Mouse (Mus musculus): ENCODE results near the gene Samd9l. TPM values are rescaled to one million over a fixed set of nuclear protein-coding genes. Genes with fewer than 3 reads are reported as not detected.
"Not testable (repeated sequence)": the region's sequence is repeated elsewhere in the genome, so short reads cannot be mapped to it uniquely, and the experiment has no call there.

The Samd9l gene
- polyA plus RNA-seq (2015; fragmentation: Nextera tagmentation; extraction: Ambion mirVana) = 3.6 and 4.0 TPM in 2 replicates

- H3K9ac ChIP-seq (ENCODE audit: low read depth, low read length) = not testable (repeated sequence)
Measured at GRCm38 (mm10) chr6:3399340-3400068, at the start of gene Samd9l. TSS of gene Samd9l (minus strand) at chr6:3399572.

GRCm38 (mm10) chr6:3447404-3447803 lies 48.0 kb upstream of the Samd9l start:
- no peak overlapping the region for H3K4me2 ChIP-seq (ENCODE audit: low read depth, low read length)
- H3K9ac ChIP-seq (ENCODE audit: low read depth, low read length) = no peak overlapping the region
- H3K27ac ChIP-seq (ENCODE audit: low read length) = no peak overlapping the region
- H3K4me3 ChIP-seq (ENCODE audit: low read depth, low read length) = no peak overlapping the region
- H3K9me3 ChIP-seq (replicated peaks; ENCODE audit: control insufficient read depth, low read length) = no peaks in the 10 kb centered on the region
- peak; percentile 67 for ATAC-seq (ENCODE audit: low read depth)
- H3K36me3 ChIP-seq (ENCODE audit: control insufficient read depth, insufficient read depth) = no peaks in the 10 kb centered on the region
- H3K4me1 ChIP-seq (ENCODE audit: control insufficient read depth, low read depth, low read length) = no peaks in the 10 kb centered on the region
- 4% methylated on average over 5 of the region's 5 CpGs for WGBS (ENCODE audit: insufficient replicate concordance)
- no peaks in the 10 kb centered on the region for H3K27me3 ChIP-seq (ENCODE audit: control insufficient read depth, insufficient read depth, low read depth, low read length)

More at GRCm38 (mm10) chr6:3399340-3400068, at the start of gene Samd9l:
- Histone ChIP-seq H3K4me3 (ENCODE audit: low read depth, low read length) (peak within 1 kb of the TSS; percentile 36), H3K4me2 (ENCODE audit: low read depth, low read length) (peak within 1 kb of the TSS; percentile 41)
- not testable (repeated sequence) for H3K4me1 ChIP-seq (ENCODE audit: control insufficient read depth, low read depth, low read length); H3K9me3 ChIP-seq (replicated peaks; ENCODE audit: control insufficient read depth, low read length); H3K36me3 ChIP-seq (ENCODE audit: control insufficient read depth, insufficient read depth); H3K27ac ChIP-seq (ENCODE audit: low read length); H3K27me3 ChIP-seq (ENCODE audit: control insufficient read depth, insufficient read depth, low read depth, low read length)
- peak; percentile 71 for ATAC-seq (ENCODE audit: low read depth)
- 18% methylated on average over 4 of the region's 4 CpGs for WGBS (ENCODE audit: insufficient replicate concordance)

GRCm38 (mm10) chr6:3443905-3444304 lies 44.5 kb upstream of the Samd9l start:
- Histone ChIP-seq H3K4me1 (ENCODE audit: control insufficient read depth, low read depth, low read length) (no peaks in the 10 kb centered on the region), H3K27me3 (ENCODE audit: control insufficient read depth, insufficient read depth, low read depth, low read length) (no peaks in the 10 kb centered on the region), H3K4me3 (ENCODE audit: low read depth, low read length) (no peak overlapping the region), H3K9ac (ENCODE audit: low read depth, low read length) (no peak overlapping the region), H3K36me3 (ENCODE audit: control insufficient read depth, insufficient read depth) (no peaks in the 10 kb centered on the region), H3K9me3 (replicated peaks; ENCODE audit: control insufficient read depth, low read length) (no peaks in the 10 kb centered on the region), H3K27ac (ENCODE audit: low read length) (no peak overlapping the region), H3K4me2 (ENCODE audit: low read depth, low read length) (no peak overlapping the region)
- no peak for ATAC-seq (ENCODE audit: low read depth)
- 8% methylated on average over 1 of the region's 1 CpGs for WGBS (ENCODE audit: insufficient replicate concordance)

GRCm38 (mm10) chr6:3436087-3436486 lies 36.7 kb upstream of the Samd9l start:
- no peak overlapping the region for H3K4me3 ChIP-seq (ENCODE audit: low read depth, low read length)
- no peak overlapping the region for H3K27ac ChIP-seq (ENCODE audit: low read length)
- no peaks in the 10 kb centered on the region for H3K36me3 ChIP-seq (ENCODE audit: control insufficient read depth, insufficient read depth)
- H3K27me3 ChIP-seq (ENCODE audit: control insufficient read depth, insufficient read depth, low read depth, low read length) = no peaks in the 10 kb centered on the region
- H3K9ac ChIP-seq (ENCODE audit: low read depth, low read length) = no peak overlapping the region
- no peaks in the 10 kb centered on the region for H3K9me3 ChIP-seq (replicated peaks; ENCODE audit: control insufficient read depth, low read length)
- no peak for ATAC-seq (ENCODE audit: low read depth)
- H3K4me2 ChIP-seq (ENCODE audit: low read depth, low read length) = no peak overlapping the region
- H3K4me1 ChIP-seq (ENCODE audit: control insufficient read depth, low read depth, low read length) = no peaks in the 10 kb centered on the region

GRCm38 (mm10) chr6:3430976-3431375 lies 31.6 kb upstream of the Samd9l start:
- H3K4me3 ChIP-seq (ENCODE audit: low read depth, low read length); ATAC-seq (ENCODE audit: low read depth); H3K27ac ChIP-seq (ENCODE audit: low read length); H3K9me3 ChIP-seq (replicated peaks; ENCODE audit: control insufficient read depth, low read length); H3K4me2 ChIP-seq (ENCODE audit: low read depth, low read length); H3K36me3 ChIP-seq (ENCODE audit: control insufficient read depth, insufficient read depth); H3K27me3 ChIP-seq (ENCODE audit: control insufficient read depth, insufficient read depth, low read depth, low read length); H3K4me1 ChIP-seq (ENCODE audit: control insufficient read depth, low read depth, low read length); H3K9ac ChIP-seq (ENCODE audit: low read depth, low read length): not testable (repeated sequence)
- WGBS (ENCODE audit: insufficient replicate concordance) = 53% methylated on average over 2 of the region's 2 CpGs

GRCm38 (mm10) chr6:3427047-3427446 lies 27.7 kb upstream of the Samd9l start:
- Histone ChIP-seq H3K4me3 (ENCODE audit: low read depth, low read length) (no peak overlapping the region), H3K4me1 (ENCODE audit: control insufficient read depth, low read depth, low read length) (no peaks in the 10 kb centered on the region), H3K4me2 (ENCODE audit: low read depth, low read length) (no peak overlapping the region), H3K27ac (ENCODE audit: low read length) (no peak overlapping the region), H3K36me3 (ENCODE audit: control insufficient read depth, insufficient read depth) (no peaks in the 10 kb centered on the region), H3K27me3 (ENCODE audit: control insufficient read depth, insufficient read depth, low read depth, low read length) (no peaks in the 10 kb centered on the region), H3K9me3 (replicated peaks; ENCODE audit: control insufficient read depth, low read length) (no peaks in the 10 kb centered on the region), H3K9ac (ENCODE audit: low read depth, low read length) (no peak overlapping the region)
- no peak for ATAC-seq (ENCODE audit: low read depth)
- 43% methylated on average over 1 of the region's 1 CpGs for WGBS (ENCODE audit: insufficient replicate concordance)

GRCm38 (mm10) chr6:3425333-3425732 lies 26.0 kb upstream of the Samd9l start:
- not testable (repeated sequence) for H3K4me2 ChIP-seq (ENCODE audit: low read depth, low read length); H3K9ac ChIP-seq (ENCODE audit: low read depth, low read length); H3K4me1 ChIP-seq (ENCODE audit: control insufficient read depth, low read depth, low read length); H3K4me3 ChIP-seq (ENCODE audit: low read depth, low read length); H3K36me3 ChIP-seq (ENCODE audit: control insufficient read depth, insufficient read depth); H3K27ac ChIP-seq (ENCODE audit: low read length); H3K9me3 ChIP-seq (replicated peaks; ENCODE audit: control insufficient read depth, low read length); H3K27me3 ChIP-seq (ENCODE audit: control insufficient read depth, insufficient read depth, low read depth, low read length)
- peak; percentile 85 for ATAC-seq (ENCODE audit: low read depth)

- not testable (repeated sequence) for H3K4me2 ChIP-seq (ENCODE audit: low read depth, low read length); H3K9me3 ChIP-seq (replicated peaks; ENCODE audit: control insufficient read depth, low read length); H3K4me1 ChIP-seq (ENCODE audit: control insufficient read depth, low read depth, low read length); H3K27ac ChIP-seq (ENCODE audit: low read length); H3K9ac ChIP-seq (ENCODE audit: low read depth, low read length); H3K36me3 ChIP-seq (ENCODE audit: control insufficient read depth, insufficient read depth); H3K4me3 ChIP-seq (ENCODE audit: low read depth, low read length); H3K27me3 ChIP-seq (ENCODE audit: control insufficient read depth, insufficient read depth, low read depth, low read length)
- WGBS (ENCODE audit: insufficient replicate concordance) = 20% methylated on average over 1 of the region's 4 CpGs
- peak; percentile 77 for ATAC-seq (ENCODE audit: low read depth)
Measured at GRCm38 (mm10) chr6:3424613-3425277, 25.4 kb upstream of the Samd9l start.

- not testable (repeated sequence) for H3K9ac ChIP-seq (ENCODE audit: low read depth, low read length); H3K36me3 ChIP-seq (ENCODE audit: control insufficient read depth, insufficient read depth); H3K9me3 ChIP-seq (replicated peaks; ENCODE audit: control insufficient read depth, low read length); H3K27me3 ChIP-seq (ENCODE audit: control insufficient read depth, insufficient read depth, low read depth, low read length); H3K4me3 ChIP-seq (ENCODE audit: low read depth, low read length); H3K27ac ChIP-seq (ENCODE audit: low read length); H3K4me1 ChIP-seq (ENCODE audit: control insufficient read depth, low read depth, low read length)
- ATAC-seq (ENCODE audit: low read depth) = 0 out of 2 replicates have a peak, but pooled peaks have one; percentile 24
- 51% methylated on average over 5 of the region's 7 CpGs for WGBS (ENCODE audit: insufficient replicate concordance)
- H3K4me2 ChIP-seq (ENCODE audit: low read depth, low read length) = peak overlapping the region; percentile 41
Measured at GRCm38 (mm10) chr6:3397182-3397906, 2.0 kb downstream of the Samd9l start.

Measured in liver, embryonic 16.5 days (tissue).